Mouse (Mus musculus) cerebellum, postnatal 10 days (tissue): Measurements from ENCODE around the gene Fgf12.

ENCODE experiments used
- DNase-seq, 2 experiments: peaks; one replicate each; pipeline ENCODE4 v3.0.0; 2021; ENCODE audit warnings: mixed read lengths in 2 of 2

The Fgf12 gene

GRCm38 (mm10) chr16:28752638-28753118 lies at the start of gene Fgf12:
TSS of gene Fgf12 (minus strand) at chr16:28753068.
- DNase-seq: peak; percentile 66 to 69

GRCm38 (mm10) chr16:28793115-28793514 lies 40.2 kb upstream of the Fgf12 start:
- peak; percentile 77 to 86 for DNase-seq

DNA sequence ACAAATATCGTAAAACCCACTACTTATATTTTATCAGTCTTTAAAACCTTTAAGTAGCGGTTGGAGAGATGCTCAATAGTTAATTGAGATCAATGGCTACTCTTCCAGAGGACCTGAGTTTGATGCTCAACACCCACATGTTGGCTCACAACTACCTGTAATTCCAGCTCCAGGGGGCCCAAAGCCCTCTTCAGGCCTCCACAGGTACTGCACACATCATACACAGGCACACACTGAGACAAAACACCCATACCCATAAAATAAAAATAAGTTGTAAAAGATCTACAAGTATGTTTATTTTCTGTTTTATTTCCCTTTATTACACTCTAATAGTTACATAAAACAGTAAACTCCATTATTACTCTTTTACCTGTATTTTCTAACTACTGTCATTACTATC lies 17.4 kb upstream of the Fgf12 start:
- DNase-seq: no peak

GRCm38 (mm10) chr16:28761417-28761976 lies 8.6 kb upstream of the Fgf12 start:
- DNase-seq: peak; percentile 88 to 90

DNA sequence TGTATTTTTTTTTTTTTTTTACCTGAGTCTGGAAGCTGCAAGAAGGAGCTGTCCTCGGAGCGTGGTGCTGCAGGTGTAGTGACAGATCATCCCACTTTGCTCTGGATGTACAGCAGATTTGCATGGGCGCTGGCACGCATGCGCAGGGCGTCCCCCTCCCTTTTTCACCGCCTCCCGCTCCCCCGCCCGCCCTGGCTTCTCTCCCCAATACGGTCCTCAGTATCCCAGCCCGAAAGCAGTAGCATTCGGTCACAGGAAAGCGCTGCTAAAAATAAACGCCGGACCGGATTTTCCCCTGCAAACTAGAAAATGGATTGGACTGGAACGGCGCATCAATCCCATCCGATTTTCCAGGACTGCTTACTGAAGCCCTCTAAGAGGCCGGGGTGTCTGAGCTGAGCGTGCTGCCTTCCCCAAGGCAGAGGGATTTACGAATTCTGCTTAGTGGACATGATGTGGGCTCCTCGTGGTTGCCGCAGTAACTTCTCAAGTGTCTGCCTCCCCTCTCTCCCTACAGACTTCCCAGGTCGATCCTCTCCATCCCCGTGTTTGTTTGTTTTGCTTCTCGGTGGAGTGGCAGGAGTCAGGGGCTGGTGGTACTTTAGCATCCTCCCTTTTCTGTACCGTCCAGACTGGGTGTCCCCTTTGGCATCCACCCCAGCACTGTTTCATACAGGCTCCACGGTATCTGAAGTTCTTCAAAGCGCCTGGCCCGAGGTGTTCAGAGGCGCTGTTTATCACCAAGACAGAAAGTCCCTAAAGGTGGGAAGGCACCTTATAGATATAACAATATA lies 453 bp upstream of the Fgf12 start:
- DNase-seq: peak; percentile 97 to 98

DNA sequence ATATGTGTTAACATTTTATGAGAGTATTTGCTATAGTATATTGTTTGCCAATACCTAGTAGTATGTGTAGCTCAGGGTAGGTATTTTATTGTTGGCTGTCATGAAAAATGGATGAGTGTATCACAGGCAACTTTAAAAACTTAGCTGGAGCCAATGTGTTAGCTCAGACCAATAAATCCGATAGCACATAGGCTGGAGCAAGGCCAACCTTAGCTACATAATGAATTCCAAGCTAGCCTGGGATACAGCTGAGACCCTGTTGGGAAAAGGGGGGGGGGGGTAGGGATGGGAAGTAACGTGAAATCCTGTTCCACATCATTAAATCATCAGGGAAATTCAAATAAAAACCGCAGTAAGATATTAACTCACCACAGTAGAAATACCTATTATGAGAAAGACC lies 18.4 kb downstream of the Fgf12 start:
- no peak for DNase-seq

GRCm38 (mm10) chr16:28726792-28727191 lies 26.1 kb downstream of the Fgf12 start:
- no peak for DNase-seq

DNA sequence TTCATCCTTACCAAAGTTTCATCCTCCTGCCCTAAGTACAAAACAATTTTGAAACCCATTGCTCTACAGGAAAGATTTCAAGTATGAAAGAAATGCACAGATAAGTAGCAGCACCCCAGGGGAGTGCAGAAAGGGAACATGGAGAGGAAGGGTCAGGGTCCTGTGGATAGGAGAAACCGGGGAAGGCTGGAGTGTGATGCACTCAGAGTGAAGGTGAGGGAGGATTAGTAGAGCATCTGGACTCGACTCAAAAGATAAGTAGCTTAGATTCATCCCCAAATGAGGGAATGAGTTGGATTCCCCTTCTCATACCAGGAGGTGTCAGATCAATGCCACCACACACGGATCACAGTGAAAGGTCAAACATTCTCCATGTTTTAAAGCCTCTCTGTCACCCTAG lies 46.2 kb downstream of the Fgf12 start:
- no peak for DNase-seq

DNA sequence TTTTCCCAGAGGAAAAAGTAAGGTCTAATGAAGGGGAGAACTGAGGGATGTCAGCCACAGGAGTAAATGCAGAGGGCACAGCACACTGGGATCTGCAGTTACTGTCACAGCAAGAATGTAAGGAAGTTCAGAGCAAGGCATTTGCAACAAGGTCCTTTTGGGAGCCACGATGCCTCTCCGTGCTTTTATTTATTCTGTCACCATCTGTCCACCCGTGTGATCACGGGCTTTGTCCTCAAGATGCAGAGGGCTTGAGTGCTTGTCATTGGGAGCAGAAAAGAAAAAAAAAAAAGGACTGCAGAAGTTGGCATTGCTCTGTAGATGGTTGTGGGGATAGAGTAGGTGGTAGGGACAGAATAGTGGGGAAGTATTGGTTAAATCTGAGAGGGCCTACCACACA lies 52.5 kb downstream of the Fgf12 start:
- DNase-seq: no peak

- no peak for DNase-seq
Observed at GRCm38 (mm10) chr16:28696851-28697250, 56.0 kb downstream of the Fgf12 start.

- DNase-seq: no peak
Observed at GRCm38 (mm10) chr16:28694113-28694899, 58.6 kb downstream of the Fgf12 start.

GRCm38 (mm10) chr16:28688861-28689385 lies 63.9 kb downstream of the Fgf12 start:
- peak; percentile 40 to 48 for DNase-seq

GRCm38 (mm10) chr16:28681625-28682024 lies 71.2 kb downstream of the Fgf12 start:
- DNase-seq: no peak

GRCm38 (mm10) chr16:28668815-28669347 lies 84.0 kb downstream of the Fgf12 start:
- peak; percentile 26 to 53 for DNase-seq

GRCm38 (mm10) chr16:28652640-28653039 lies 100.2 kb downstream of the Fgf12 start:
- peak; percentile 63 to 72 for DNase-seq

- DNase-seq: peak; percentile 55 to 65
Observed at GRCm38 (mm10) chr16:28650589-28650988, 102.3 kb downstream of the Fgf12 start.

DNA sequence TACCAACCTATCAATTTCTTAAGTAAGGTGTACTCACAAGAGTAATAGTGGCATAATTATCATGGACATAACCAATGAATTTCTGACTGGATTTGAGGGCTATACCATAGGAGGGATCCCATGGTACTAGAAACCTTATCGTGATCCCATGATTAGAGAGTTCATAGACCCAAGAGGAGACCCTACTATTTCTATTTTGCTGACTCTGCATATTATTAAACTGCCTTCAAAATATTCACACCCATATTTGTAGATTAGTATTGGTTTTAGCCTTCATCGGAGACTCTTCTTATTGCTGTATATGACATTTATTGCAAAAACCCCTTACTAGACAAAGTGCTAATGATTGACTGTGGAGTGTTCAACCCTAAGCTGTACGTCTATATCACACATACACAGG lies 107.8 kb downstream of the Fgf12 start:
- no peak for DNase-seq

GRCm38 (mm10) chr16:28631721-28632120 lies 121.1 kb downstream of the Fgf12 start:
- no peak for DNase-seq

GRCm38 (mm10) chr16:28630771-28631484 lies 121.9 kb downstream of the Fgf12 start:
- no peak for DNase-seq

DNA sequence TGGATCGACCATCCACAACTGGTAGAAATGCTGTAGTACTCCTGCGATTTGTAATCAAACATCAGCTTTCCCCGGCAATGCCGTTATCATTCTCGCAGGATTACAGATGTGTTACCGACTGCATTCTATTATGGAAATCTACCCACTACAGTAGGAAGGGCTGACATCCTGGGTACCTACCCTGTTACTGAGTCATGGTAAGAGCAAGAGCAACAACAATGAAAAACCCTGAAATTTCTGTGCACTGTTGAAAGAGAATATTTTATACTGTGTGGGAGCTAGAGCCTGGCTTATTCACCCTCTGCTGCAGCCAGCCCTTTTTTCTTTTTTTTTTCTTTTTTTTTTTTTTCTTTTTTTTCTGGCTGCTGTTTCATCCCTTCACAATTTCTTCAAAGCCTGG lies 126.6 kb downstream of the Fgf12 start:
- DNase-seq: no peak

DNA sequence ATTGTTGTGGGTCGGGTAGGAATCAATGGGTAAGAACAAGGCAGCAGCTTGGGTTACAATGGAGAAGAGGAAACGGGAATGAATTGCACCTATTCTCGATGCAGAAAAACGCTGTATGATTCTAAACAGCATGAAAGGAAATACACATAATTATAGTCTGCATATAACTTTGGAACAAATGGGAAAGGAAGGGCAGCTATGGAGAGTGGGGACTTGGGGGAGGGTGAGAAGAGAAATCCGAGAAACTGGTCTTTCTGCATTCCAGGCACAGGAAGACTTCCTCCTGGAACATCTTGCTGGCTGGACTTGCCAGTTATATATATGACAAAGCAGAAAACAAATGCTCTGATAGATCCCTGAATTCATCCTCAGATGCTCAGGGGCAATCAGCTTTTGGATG lies 127.2 kb downstream of the Fgf12 start:
- DNase-seq: no peak

- no peak for DNase-seq
Observed at GRCm38 (mm10) chr16:28614412-28614811, 138.5 kb downstream of the Fgf12 start.
